Mouse (Mus musculus) intestine, embryonic 16.5 days (tissue): ENCODE results near the gene S100a11. TPM values are rescaled to one million over a fixed set of nuclear protein-coding genes. Genes with fewer than 3 reads are reported as not detected.
A peak's percentile ranks its signal among the peaks of the same experiment; 100 is the strongest.
"Not testable (repeated sequence)": the region's sequence is repeated elsewhere in the genome, so short reads cannot be mapped to it uniquely, and the experiment has no call there.

Experiments
- ATAC-seq: fragments of 200-750 bp; cut with Nextera tagmentation; 2 replicates; pipeline ENCODE4 v1.8.0; 2017; ENCODE audit warnings: moderate TSS enrichment, moderate library complexity
- H3K27ac ChIP-seq: fragments of 300-500 bp; sonication (generic); 2 replicates; pipeline ENCODE4 v1.5.1; 2014; ENCODE audit warnings: mild to moderate bottlenecking, low read length
- H3K27me3 ChIP-seq: fragments of 300-500 bp; sonication (generic); replicated peaks from 2 replicates; pipeline ENCODE4 v1.6.1; 2014; ENCODE audit warnings: low read length, control low read depth, mixed read lengths; ENCODE audit not compliant: control insufficient read depth, insufficient read depth
- H3K36me3 ChIP-seq: fragments of 300-500 bp; sonication (generic); 2 replicates; pipeline ENCODE4 v1.6.1; 2014; ENCODE audit warnings: low read length, control low read depth; ENCODE audit not compliant: control insufficient read depth, insufficient read depth
- H3K4me1 ChIP-seq: fragments of 300-500 bp; sonication (generic); 2 replicates; pipeline ENCODE4 v1.6.1; 2014; ENCODE audit warnings: low read length, control low read depth, mixed read lengths; ENCODE audit not compliant: control insufficient read depth, insufficient read depth
- H3K4me2 ChIP-seq: fragments of 300-500 bp; sonication (generic); 2 replicates; pipeline ENCODE4 v1.6.1; 2014; ENCODE audit warnings: low read depth, low read length, control low read depth
- H3K4me3 ChIP-seq: fragments of 300-500 bp; sonication (generic); 2 replicates; pipeline ENCODE4 v1.5.1; 2014; ENCODE audit warnings: mild to moderate bottlenecking, low read length
- H3K9ac ChIP-seq: fragments of 300-500 bp; sonication (generic); 2 replicates; pipeline ENCODE4 v1.6.1; 2014; ENCODE audit warnings: low read depth, low read length
- H3K9me3 ChIP-seq: fragments of 300-500 bp; sonication (generic); 2 replicates; pipeline ENCODE4 v1.6.1; 2016; ENCODE audit warnings: low read length, control low read depth; ENCODE audit not compliant: control insufficient read depth
- WGBS: fragments of 180-500 bp; shearing (Covaris S2); extraction: QIAGEN DNeasy Blood & Tissue Kit; methylation state at CpG from one replicate; pipeline ENCODE4 v1.1.7; 2014; 5-methylcytosine and 5-hydroxymethylcytosine counted together
- polyA plus RNA-seq: library from polyadenylated mRNA; unstranded; fragments of >200 nt; fragmentation: Nextera tagmentation; extraction: Ambion mirVana; gene quantifications from 2 replicates; pipeline ENCODE4 v1.2.1, GENCODE M21; 2015

S100a11 gene
- polyA plus RNA-seq = 711 and 730 TPM in 2 replicates

GRCm38 (mm10) chr3:93520330-93521193, at the start of gene S100a11:
TSS of gene S100a11 (plus strand) at chr3:93520488.
- peak; percentile 95 for ATAC-seq
- Histone ChIP-seq H3K27me3 (no peaks in the 10 kb centered on the region), H3K27ac (peak within 1 kb of the TSS; percentile 85), H3K4me3 (peak within 1 kb of the TSS; percentile 75), H3K9ac (peak within 1 kb of the TSS; percentile 83), H3K4me1 (peaks cover 12% of the 10 kb centered on the region), H3K4me2 (peak within 1 kb of the TSS; percentile 60), H3K9me3 (no peaks in the 10 kb centered on the region), H3K36me3 (0 out of 2 replicates have a peak, but pooled peaks cover 3% of the 10 kb centered on the region)
- under 1% methylated on average over 38 of the region's 38 CpGs for WGBS

DNA sequence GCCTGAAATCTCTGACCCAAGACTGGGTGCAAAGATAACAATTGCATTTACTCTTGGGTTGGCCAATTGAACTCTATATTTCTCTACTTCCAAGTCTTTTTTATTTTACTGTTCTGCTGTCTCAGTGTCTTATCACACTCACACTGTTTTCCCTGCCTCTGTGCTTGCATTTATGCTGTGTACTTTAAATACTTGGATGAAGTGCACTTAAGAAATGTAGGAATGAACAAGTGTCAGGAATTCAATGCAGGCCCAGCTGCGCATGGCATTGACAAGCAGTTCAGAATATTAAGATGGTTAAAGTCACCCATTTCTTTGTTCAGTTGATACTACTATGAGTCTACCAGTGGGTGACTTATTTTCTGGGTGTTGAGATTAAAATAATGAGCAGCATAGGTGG, 40.2 kb upstream of the S100a11 start:
- Histone ChIP-seq H3K27ac (no peak overlapping the region), H3K36me3 (no peaks in the 10 kb centered on the region), H3K4me3 (no peak overlapping the region), H3K9ac (no peak overlapping the region), H3K27me3 (no peaks in the 10 kb centered on the region), H3K4me2 (no peak overlapping the region), H3K4me1 (no peaks in the 10 kb centered on the region), H3K9me3 (no peaks in the 10 kb centered on the region)
- 94% methylated on average over 1 of the region's 1 CpGs for WGBS
- ATAC-seq = no peak

DNA sequence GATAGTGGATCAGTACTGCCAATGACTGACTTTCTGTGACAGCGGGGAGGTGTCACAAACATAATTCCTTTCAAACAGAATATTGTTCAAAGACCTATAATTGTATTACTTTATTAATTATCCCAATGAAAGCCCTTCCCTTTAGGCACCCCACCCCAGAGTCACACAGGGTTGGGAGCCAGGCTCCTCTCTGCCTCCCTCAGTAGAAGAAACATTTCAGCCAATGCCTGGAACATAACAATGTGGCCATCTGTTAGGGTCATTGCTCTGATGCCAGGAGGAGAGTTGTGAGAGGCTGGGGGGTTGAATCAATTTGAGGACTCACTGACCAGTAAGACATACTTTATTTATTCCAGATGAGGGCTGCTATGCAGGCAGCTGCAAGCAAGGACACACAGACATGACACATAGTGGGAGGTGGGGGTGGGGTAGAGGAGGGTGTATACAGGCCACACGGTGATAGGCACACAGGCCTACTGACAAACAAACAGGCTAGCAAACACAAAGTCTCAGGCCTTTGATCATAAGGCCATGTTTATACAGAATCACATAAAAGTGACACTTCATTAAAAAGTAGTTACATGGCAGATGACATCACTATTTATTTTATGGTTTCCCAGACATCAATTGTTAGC, 38.2 kb upstream of the S100a11 start:
- ATAC-seq = no peak
- WGBS = 59% methylated on average over 2 of the region's 2 CpGs

GRCm38 (mm10) chr3:93485611-93486010, 34.7 kb upstream of the S100a11 start:
- H3K27me3 ChIP-seq = no peaks in the 10 kb centered on the region
- no peaks in the 10 kb centered on the region for H3K4me1 ChIP-seq
- H3K4me3 ChIP-seq = no peak overlapping the region
- ATAC-seq = no peak
- no peaks in the 10 kb centered on the region for H3K9me3 ChIP-seq
- 89% methylated on average over 3 of the region's 3 CpGs for WGBS
- H3K9ac ChIP-seq = no peak overlapping the region
- no peak overlapping the region for H3K27ac ChIP-seq
- no peak overlapping the region for H3K4me2 ChIP-seq
- no peaks in the 10 kb centered on the region for H3K36me3 ChIP-seq

More for the DNA sequence above, 38.2 kb upstream of the S100a11 start:
- Histone ChIP-seq H3K4me1 (no peaks in the 10 kb centered on the region), H3K4me3 (no peak overlapping the region), H3K9me3 (no peaks in the 10 kb centered on the region), H3K36me3 (no peaks in the 10 kb centered on the region), H3K27me3 (no peaks in the 10 kb centered on the region), H3K9ac (no peak overlapping the region), H3K27ac (no peak overlapping the region), H3K4me2 (no peak overlapping the region)

- ATAC-seq = no peak
- no peaks in the 10 kb centered on the region for H3K36me3 ChIP-seq
- no peaks in the 10 kb centered on the region for H3K4me1 ChIP-seq
- H3K4me2 ChIP-seq = no peak overlapping the region
- no peak overlapping the region for H3K4me3 ChIP-seq
- H3K9me3 ChIP-seq = no peaks in the 10 kb centered on the region
- no peaks in the 10 kb centered on the region for H3K27me3 ChIP-seq
- 90% methylated on average over 2 of the region's 2 CpGs for WGBS
- H3K27ac ChIP-seq = no peak overlapping the region
- no peak overlapping the region for H3K9ac ChIP-seq
Measured at GRCm38 (mm10) chr3:93488541-93488940, 31.7 kb upstream of the S100a11 start.

- Histone ChIP-seq H3K36me3 (no peaks in the 10 kb centered on the region), H3K4me2 (no peak overlapping the region), H3K4me1 (0 out of 2 replicates have a peak, but pooled peaks cover under 1% of the 10 kb centered on the region), H3K4me3 (no peak overlapping the region), H3K27me3 (no peaks in the 10 kb centered on the region), H3K9me3 (no peaks in the 10 kb centered on the region), H3K27ac (no peak overlapping the region), H3K9ac (no peak overlapping the region)
- WGBS = 75% methylated on average over 3 of the region's 3 CpGs
- no peak for ATAC-seq
Measured at GRCm38 (mm10) chr3:93492176-93492575, 28.1 kb upstream of the S100a11 start.

DNA sequence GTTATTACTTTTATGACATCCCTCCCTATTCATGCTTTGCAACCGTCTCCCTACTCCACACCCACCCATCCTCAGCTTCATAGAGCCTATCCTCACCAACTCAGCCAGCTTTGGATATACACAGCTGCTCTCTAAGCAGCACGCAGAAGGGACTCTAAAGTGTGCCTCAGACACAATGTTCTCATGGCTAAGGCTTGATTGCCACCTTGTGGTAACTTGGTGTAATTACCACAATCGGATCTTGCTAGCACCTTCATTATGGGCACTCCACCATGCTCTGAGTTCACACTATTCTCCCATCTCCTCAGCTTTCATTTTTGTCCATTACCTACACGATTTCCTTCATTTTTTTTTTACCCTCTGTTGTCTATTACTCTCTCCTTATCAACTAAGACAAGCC, 26.3 kb upstream of the S100a11 start:
- peak; percentile 65 for ATAC-seq
- WGBS = under 1% methylated on average over 4 of the region's 4 CpGs
- no peaks in the 10 kb centered on the region for H3K27me3 ChIP-seq
- no peak overlapping the region for H3K27ac ChIP-seq
- H3K9me3 ChIP-seq = no peaks in the 10 kb centered on the region
- H3K9ac ChIP-seq = no peak overlapping the region
- no peaks in the 10 kb centered on the region for H3K36me3 ChIP-seq
- H3K4me3 ChIP-seq = no peak overlapping the region
- no peak overlapping the region for H3K4me2 ChIP-seq
- H3K4me1 ChIP-seq = 0 out of 2 replicates have a peak, but pooled peaks cover 4% of the 10 kb centered on the region

DNA sequence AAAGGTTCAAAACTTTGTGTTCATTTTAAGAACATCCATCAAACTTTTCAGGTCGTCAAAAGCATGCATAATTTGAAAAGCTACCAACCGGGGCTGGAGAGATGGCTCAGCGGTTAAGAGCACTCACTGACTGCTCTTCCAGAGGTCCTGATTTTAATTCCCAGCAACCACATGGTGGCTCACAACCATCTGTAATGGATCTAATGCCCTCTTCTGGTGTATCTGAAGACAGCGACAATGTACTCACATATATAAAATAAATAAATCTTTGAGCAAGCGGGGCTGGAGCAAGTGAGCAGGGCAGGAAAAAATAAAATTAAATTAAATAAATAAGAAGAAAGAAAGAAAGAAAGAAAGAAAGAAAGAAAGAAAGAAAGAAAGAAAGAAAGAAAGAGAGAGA, 25.5 kb upstream of the S100a11 start:
- not testable (repeated sequence) for H3K9ac ChIP-seq, H3K4me3 ChIP-seq, H3K27me3 ChIP-seq, H3K4me1 ChIP-seq, H3K27ac ChIP-seq, ATAC-seq, H3K36me3 ChIP-seq, H3K4me2 ChIP-seq, H3K9me3 ChIP-seq
- 36% methylated on average over 5 of the region's 5 CpGs for WGBS

GRCm38 (mm10) chr3:93497131-93497530, 23.2 kb upstream of the S100a11 start:
- Histone ChIP-seq H3K36me3 (no peaks in the 10 kb centered on the region), H3K4me2 (no peak overlapping the region), H3K9ac (no peak overlapping the region), H3K27ac (no peak overlapping the region), H3K27me3 (no peaks in the 10 kb centered on the region), H3K4me3 (no peak overlapping the region), H3K9me3 (no peaks in the 10 kb centered on the region), H3K4me1 (0 out of 2 replicates have a peak, but pooled peaks cover 4% of the 10 kb centered on the region)
- ATAC-seq = peak; percentile 85
- whole genome bisulfite sequencing = 43% methylated on average over 3 of the region's 3 CpGs
